Mouse (Mus musculus) hindbrain, embryonic 13.5 days (tissue): ENCODE data around the gene Snd1. TPM values are rescaled to one million over a fixed set of nuclear protein-coding genes. Genes with fewer than 3 reads are reported as not detected.

Experiments used
- ATAC-seq: fragments of 200-750 bp; cut with Nextera tagmentation; 2 replicates; pipeline ENCODE4 v1.8.0; 2017; ENCODE audit warnings: moderate TSS enrichment; ENCODE audit not compliant: low FRiP score
- H3K27ac ChIP-seq: fragments of 300-500 bp; sonication (generic); 2 replicates; pipeline ENCODE4 v1.5.1; 2015; ENCODE audit warnings: inconsistent platforms, mild to moderate bottlenecking, moderate library complexity
- H3K27me3 ChIP-seq: fragments of 300-500 bp; sonication (generic); 2 replicates; pipeline ENCODE4 v1.6.1; 2015; ENCODE audit warnings: mild to moderate bottlenecking, inconsistent platforms
- H3K36me3 ChIP-seq: fragments of 300-500 bp; sonication (generic); 2 replicates; pipeline ENCODE4 v1.6.1; 2015; ENCODE audit warnings: mild to moderate bottlenecking, inconsistent platforms
- H3K4me1 ChIP-seq: fragments of 300-500 bp; sonication (generic); replicated peaks from 2 replicates; pipeline ENCODE4 v1.6.1; 2015; ENCODE audit warnings: inconsistent platforms
- H3K4me2 ChIP-seq: fragments of 300-500 bp; sonication (generic); 2 replicates; pipeline ENCODE4 v1.6.1; 2015; ENCODE audit warnings: inconsistent platforms, mild to moderate bottlenecking, moderate library complexity
- H3K4me3 ChIP-seq: fragments of 300-500 bp; sonication (generic); 2 replicates; pipeline ENCODE4 v1.5.1; 2015; ENCODE audit warnings: mild to moderate bottlenecking, inconsistent platforms
- H3K9ac ChIP-seq: fragments of 300-500 bp; sonication (generic); 2 replicates; pipeline ENCODE4 v1.6.1; 2015; ENCODE audit warnings: mild to moderate bottlenecking, inconsistent platforms
- H3K9me3 ChIP-seq: fragments of 300-500 bp; sonication (generic); 2 replicates; pipeline ENCODE4 v1.6.1; 2016; ENCODE audit warnings: inconsistent platforms
- WGBS: fragments of 180-500 bp; shearing (Covaris S2); methylation state at CpG from one replicate; pipeline ENCODE4 v1.1.7; 2015; 5-methylcytosine and 5-hydroxymethylcytosine counted together
- polyA plus RNA-seq: library from polyadenylated mRNA; unstranded; fragments of >200 nt; fragmentation: Nextera tagmentation; extraction: Ambion mirVana; gene quantifications from 2 replicates; pipeline ENCODE4 v1.2.1, GENCODE M21; 2015

Gene Snd1
- polyA plus RNA-seq, 1 experiment from 2014 or later = 81.2 TPM

GRCm38 (mm10) chr6:28931636-28932327, 456.8 kb downstream of the Snd1 start:
- WGBS = 1% methylated on average over 11 of the region's 13 CpGs
- H3K27ac ChIP-seq = peak overlapping the region; percentile 55
- H3K4me3 ChIP-seq = peak overlapping the region; percentile 30; the same call in 1 of the 2 replicates
- peak overlapping the region; percentile 54 for H3K4me2 ChIP-seq
- no peaks in the 10 kb centered on the region for H3K36me3 ChIP-seq
- no peaks in the 10 kb centered on the region for H3K9me3 ChIP-seq
- peaks cover 21% of the 10 kb centered on the region for H3K4me1 ChIP-seq
- peak; percentile 79 for ATAC-seq
- H3K27me3 ChIP-seq = no peaks in the 10 kb centered on the region
- H3K9ac ChIP-seq = peak overlapping the region; percentile 35; the same call in 1 of the 2 replicates

DNA sequence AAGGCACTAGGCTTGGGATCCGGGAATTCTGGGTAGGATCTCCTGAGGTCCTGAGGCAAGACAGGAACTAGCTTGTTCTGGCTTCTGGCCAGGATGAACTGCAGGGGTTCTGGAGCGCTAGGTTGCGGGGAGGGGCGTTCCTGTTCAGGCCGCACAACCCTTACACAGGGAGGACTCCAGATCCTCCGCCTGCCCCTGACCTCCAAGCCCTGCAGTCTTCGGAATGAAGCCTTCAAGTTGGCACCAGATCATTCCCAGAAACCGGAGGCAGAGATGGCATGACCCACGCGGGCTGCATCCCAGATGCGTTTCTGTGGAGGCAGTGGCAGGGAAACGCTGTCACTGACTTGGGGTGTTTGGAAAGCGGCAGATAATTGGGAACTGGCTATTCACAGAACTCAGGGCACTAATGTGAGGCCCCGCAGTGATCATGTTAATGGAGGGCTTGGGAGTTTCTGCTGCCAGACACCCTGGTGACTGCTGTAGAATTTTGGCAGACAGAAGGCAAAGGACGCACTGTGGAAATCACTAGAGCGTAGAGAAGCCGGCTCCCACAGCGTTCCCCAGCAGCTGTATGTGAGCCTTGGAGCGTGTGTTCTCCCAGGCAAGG, 457.5 kb downstream of the Snd1 start:
- peak overlapping the region; percentile 47 for H3K9ac ChIP-seq
- ATAC-seq = peak; percentile 74

GRCm38 (mm10) chr6:28935736-28936135, 460.8 kb downstream of the Snd1 start:
- WGBS = 95% methylated on average over 7 of the region's 7 CpGs
- no peak for ATAC-seq
- Histone ChIP-seq H3K4me3 (no peak overlapping the region), H3K9me3 (no peaks in the 10 kb centered on the region), H3K4me1 (peaks cover 21% of the 10 kb centered on the region), H3K4me2 (no peak overlapping the region), H3K9ac (no peak overlapping the region), H3K27me3 (no peaks in the 10 kb centered on the region), H3K27ac (no peak overlapping the region), H3K36me3 (no peaks in the 10 kb centered on the region)

More for the DNA sequence above, 457.5 kb downstream of the Snd1 start:
- Histone ChIP-seq H3K27me3 (no peaks in the 10 kb centered on the region), H3K4me2 (peak overlapping the region; percentile 54), H3K4me1 (peaks cover 21% of the 10 kb centered on the region), H3K27ac (peak overlapping the region; percentile 79), H3K36me3 (no peaks in the 10 kb centered on the region), H3K4me3 (peak overlapping the region; percentile 30), H3K9me3 (no peaks in the 10 kb centered on the region)
- WGBS = 4% methylated on average over 19 of the region's 19 CpGs

DNA sequence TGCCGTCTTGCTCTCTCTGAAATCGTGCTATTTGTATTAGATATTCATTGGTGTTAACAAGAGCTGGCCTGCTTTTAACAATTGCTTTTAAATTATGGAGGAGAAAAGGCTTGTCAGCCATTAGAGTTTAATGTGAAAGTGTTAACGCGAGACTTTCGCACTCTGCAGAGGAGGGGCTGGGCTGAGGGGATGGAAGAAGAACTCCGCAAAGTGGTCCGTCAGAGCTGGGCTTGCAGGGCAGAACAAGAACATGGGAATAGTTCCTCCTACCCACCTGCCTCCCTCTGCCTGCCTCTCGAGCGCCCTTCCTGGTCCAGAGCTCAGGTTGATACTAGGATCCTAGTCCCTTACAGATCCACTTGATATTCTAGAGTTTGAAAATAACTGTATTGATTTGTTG, 472.3 kb downstream of the Snd1 start:
- WGBS = 63% methylated on average over 9 of the region's 9 CpGs
- no peak overlapping the region for H3K4me3 ChIP-seq
- no peak overlapping the region for H3K27ac ChIP-seq
- no peak for ATAC-seq
- no peak overlapping the region for H3K4me2 ChIP-seq
- no peaks in the 10 kb centered on the region for H3K36me3 ChIP-seq
- H3K9me3 ChIP-seq = no peaks in the 10 kb centered on the region
- no peak overlapping the region for H3K9ac ChIP-seq
- no peaks in the 10 kb centered on the region for H3K4me1 ChIP-seq
- H3K27me3 ChIP-seq = no peaks in the 10 kb centered on the region

DNA sequence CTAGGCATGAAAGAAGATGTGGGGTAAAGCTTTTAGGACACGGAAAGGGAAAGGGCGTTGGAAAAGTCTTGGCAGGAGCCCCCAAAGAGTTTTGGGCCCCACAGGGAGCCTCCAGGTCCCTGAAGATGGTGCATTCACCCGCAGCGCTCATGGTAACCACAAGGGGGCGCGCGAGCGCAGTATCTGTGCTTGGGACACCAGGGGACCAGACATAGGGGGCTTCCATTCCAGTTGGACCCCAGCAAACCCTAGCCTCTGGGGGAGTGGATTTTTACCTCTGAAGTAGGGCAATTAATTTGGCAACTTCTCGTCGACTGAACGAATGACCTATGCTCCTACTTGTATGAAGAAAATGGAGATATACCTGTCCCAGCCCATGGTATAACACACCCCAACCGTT, 474.3 kb downstream of the Snd1 start:
- no peaks in the 10 kb centered on the region for H3K36me3 ChIP-seq
- ATAC-seq = 0 out of 2 replicates have a peak, but pooled peaks have one; percentile 46
- no peaks in the 10 kb centered on the region for H3K27me3 ChIP-seq
- H3K4me2 ChIP-seq = no peak overlapping the region
- H3K9ac ChIP-seq = no peak overlapping the region
- no peak overlapping the region for H3K27ac ChIP-seq
- no peaks in the 10 kb centered on the region for H3K4me1 ChIP-seq
- H3K4me3 ChIP-seq = no peak overlapping the region
- 18% methylated on average over 12 of the region's 12 CpGs for WGBS
- H3K9me3 ChIP-seq = no peaks in the 10 kb centered on the region

DNA sequence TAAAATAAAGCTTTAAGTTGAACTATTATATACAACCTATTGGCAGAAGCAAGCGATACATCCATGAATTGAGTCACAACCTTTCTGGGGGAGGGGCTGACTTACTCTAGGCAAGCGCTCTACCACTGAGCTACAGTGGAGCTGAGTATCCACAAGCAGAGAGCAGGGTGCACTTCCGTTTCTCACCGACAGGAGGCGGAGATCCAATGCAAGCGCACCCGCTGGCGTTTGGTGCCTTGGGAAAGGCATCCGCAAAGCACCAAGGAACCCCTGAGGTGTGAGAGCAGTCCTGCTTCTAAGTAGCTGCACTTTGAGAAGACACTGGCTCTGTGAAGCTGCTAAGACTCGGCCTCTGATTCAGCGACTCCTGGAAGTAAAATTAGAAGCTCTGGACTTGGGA, 480.6 kb downstream of the Snd1 start:
- ATAC-seq = 0 out of 2 replicates have a peak, but pooled peaks have one; percentile 32
- Histone ChIP-seq H3K4me3 (no peak overlapping the region), H3K27ac (no peak overlapping the region), H3K9ac (no peak overlapping the region), H3K4me1 (peaks cover 6% of the 10 kb centered on the region; the same call in 1 of the 2 replicates), H3K27me3 (no peaks in the 10 kb centered on the region), H3K4me2 (no peak overlapping the region), H3K9me3 (no peaks in the 10 kb centered on the region), H3K36me3 (no peaks in the 10 kb centered on the region)
- WGBS = 21% methylated on average over 11 of the region's 11 CpGs

- no peak for ATAC-seq
- Histone ChIP-seq H3K27ac (no peak overlapping the region), H3K36me3 (no peaks in the 10 kb centered on the region), H3K4me3 (no peak overlapping the region), H3K9ac (no peak overlapping the region), H3K4me2 (no peak overlapping the region), H3K27me3 (no peaks in the 10 kb centered on the region), H3K4me1 (peaks cover 6% of the 10 kb centered on the region; the same call in 1 of the 2 replicates), H3K9me3 (no peaks in the 10 kb centered on the region)
- 63% methylated on average over 10 of the region's 10 CpGs for WGBS
These were observed 482.5 kb downstream of the Snd1 start for GRCm38 (mm10) chr6:28957486-28957885.

- H3K9me3 ChIP-seq = no peaks in the 10 kb centered on the region
- peak; percentile 55; the same call in 1 of the 2 replicates for ATAC-seq
These were observed 488.2 kb downstream of the Snd1 start for GRCm38 (mm10) chr6:28963178-28963577.

GRCm38 (mm10) chr6:28965264-28965663, 490.3 kb downstream of the Snd1 start:
- 56% methylated on average over 8 of the region's 8 CpGs for WGBS
- peaks cover 6% of the 10 kb centered on the region; the same call in 1 of the 2 replicates for H3K4me1 ChIP-seq
- H3K9ac ChIP-seq = no peak overlapping the region
- H3K4me3 ChIP-seq = no peak overlapping the region
- no peaks in the 10 kb centered on the region for H3K36me3 ChIP-seq
- H3K27ac ChIP-seq = no peak overlapping the region
- no peaks in the 10 kb centered on the region for H3K9me3 ChIP-seq
- ATAC-seq = no peak
- H3K27me3 ChIP-seq = no peaks in the 10 kb centered on the region
- no peak overlapping the region for H3K4me2 ChIP-seq

More at GRCm38 (mm10) chr6:28963178-28963577, 488.2 kb downstream of the Snd1 start:
- no peak overlapping the region for H3K4me2 ChIP-seq
- H3K9ac ChIP-seq = no peak overlapping the region
- H3K36me3 ChIP-seq = no peaks in the 10 kb centered on the region
- WGBS = 54% methylated on average over 5 of the region's 5 CpGs
- H3K27me3 ChIP-seq = no peaks in the 10 kb centered on the region
- H3K27ac ChIP-seq = no peak overlapping the region
- peaks cover 9% of the 10 kb centered on the region; the same call in 1 of the 2 replicates for H3K4me1 ChIP-seq
- H3K4me3 ChIP-seq = no peak overlapping the region

DNA sequence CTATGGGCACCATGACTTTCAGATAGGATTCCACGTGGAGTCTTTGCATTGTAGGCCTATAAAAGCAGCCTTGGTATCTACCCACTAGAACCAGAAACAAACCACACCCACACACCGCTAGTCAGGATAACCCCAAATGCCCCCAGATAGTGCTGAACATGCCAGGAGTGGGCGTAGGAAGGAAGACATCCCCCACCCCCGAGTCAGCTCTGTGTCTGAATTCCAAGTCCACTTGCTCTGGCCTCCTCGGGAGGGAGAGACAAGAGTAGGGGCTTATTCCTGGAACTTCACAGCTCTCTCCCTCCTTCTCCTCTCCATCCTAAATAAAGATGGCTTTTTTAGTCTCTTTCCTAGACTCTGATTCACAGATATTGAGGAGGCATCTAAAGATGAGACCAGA, 494.7 kb downstream of the Snd1 start:
- Histone ChIP-seq H3K9me3 (no peaks in the 10 kb centered on the region), H3K4me2 (no peak overlapping the region), H3K4me1 (no peaks in the 10 kb centered on the region), H3K9ac (no peak overlapping the region), H3K4me3 (no peak overlapping the region), H3K27me3 (no peaks in the 10 kb centered on the region), H3K27ac (no peak overlapping the region), H3K36me3 (no peaks in the 10 kb centered on the region)
- no peak for ATAC-seq
- 60% methylated on average over 5 of the region's 5 CpGs for WGBS

DNA sequence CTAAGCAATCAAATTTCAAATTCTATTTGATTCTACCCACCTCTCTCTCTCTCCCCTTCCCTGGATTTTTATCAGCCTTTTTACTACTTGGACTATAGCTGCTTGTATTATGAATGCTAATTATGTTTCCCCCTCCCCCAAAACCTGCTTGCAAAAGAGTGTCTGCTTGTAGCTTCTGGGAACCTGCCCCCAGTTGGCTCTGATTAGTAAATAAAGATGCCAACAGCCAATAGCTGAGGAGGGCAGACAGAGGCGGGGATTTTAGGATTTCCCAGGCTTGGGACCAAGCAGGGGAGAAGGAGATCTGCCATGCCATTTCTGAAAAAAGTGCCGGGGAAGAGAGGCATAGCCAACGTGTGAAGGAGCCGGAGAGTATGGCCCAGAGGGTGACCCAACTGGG, 495.8 kb downstream of the Snd1 start:
- Histone ChIP-seq H3K4me1 (no peaks in the 10 kb centered on the region), H3K27me3 (no peaks in the 10 kb centered on the region), H3K4me2 (no peak overlapping the region), H3K4me3 (no peak overlapping the region), H3K27ac (no peak overlapping the region), H3K9ac (no peak overlapping the region), H3K36me3 (no peaks in the 10 kb centered on the region), H3K9me3 (no peaks in the 10 kb centered on the region; the same call in 1 of the 2 replicates)
- ATAC-seq = no peak
- WGBS = 53% methylated on average over 4 of the region's 4 CpGs

- H3K4me2 ChIP-seq = no peak overlapping the region
- 91% methylated on average over 3 of the region's 3 CpGs for WGBS
- H3K4me1 ChIP-seq = no peaks in the 10 kb centered on the region
- peaks cover 7% of the 10 kb centered on the region; the same call in 1 of the 2 replicates for H3K27me3 ChIP-seq
- no peak for ATAC-seq
- H3K36me3 ChIP-seq = no peaks in the 10 kb centered on the region
- no peak overlapping the region for H3K9ac ChIP-seq
- H3K9me3 ChIP-seq = no peaks in the 10 kb centered on the region; the same call in 1 of the 2 replicates
- H3K4me3 ChIP-seq = no peak overlapping the region
- H3K27ac ChIP-seq = no peak overlapping the region
These were observed 499.6 kb downstream of the Snd1 start for GRCm38 (mm10) chr6:28974498-28974897.
